Mouse (Mus musculus) c-Kit-positive CD71-positive TER-119-negative erythroid progenitor cells, embryonic 14.5 days (primary cell): ENCODE measurements around the gene Ntm.

Source experiments
- DNase-seq: peaks from one replicate; pipeline ENCODE4 v3.0.0-alpha.2; 2013; ENCODE audit warnings: low read depth

Gene Ntm

GRCm38 (mm10) chr9:29657761-29658465 lies 305.0 kb downstream of the Ntm start:
- DNase-seq: no peak

GRCm38 (mm10) chr9:29654885-29655284 lies 308.1 kb downstream of the Ntm start:
- no peak for DNase-seq

- DNase-seq: no peak
Observed at GRCm38 (mm10) chr9:29653678-29654235, 309.2 kb downstream of the Ntm start.

- DNase-seq: no peak
Observed at GRCm38 (mm10) chr9:29652854-29653253, 310.1 kb downstream of the Ntm start.

- no peak for DNase-seq
Observed at GRCm38 (mm10) chr9:29651856-29652255, 311.1 kb downstream of the Ntm start.

DNA sequence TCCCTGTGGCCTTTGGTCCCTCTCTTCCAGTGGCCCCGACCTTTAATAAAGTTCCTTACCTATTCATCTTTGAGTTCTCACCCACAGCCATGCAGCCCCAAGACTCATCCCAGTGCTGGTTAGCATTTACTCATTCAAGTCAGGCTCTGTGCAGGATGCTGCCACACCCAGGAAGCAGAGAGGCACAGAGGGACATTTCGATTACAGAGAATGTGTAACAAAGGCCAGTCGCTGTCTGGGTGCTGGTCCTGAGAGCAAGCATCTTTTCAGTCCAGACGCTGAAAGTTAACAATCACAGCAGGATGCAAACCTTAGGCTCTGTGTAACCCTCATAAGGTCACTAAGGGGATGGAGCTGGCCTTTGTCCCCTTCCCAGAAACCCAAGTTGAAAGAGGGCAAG lies 311.7 kb downstream of the Ntm start:
- DNase-seq: no peak

- DNase-seq: no peak
Observed at GRCm38 (mm10) chr9:29650679-29651078, 312.3 kb downstream of the Ntm start.

- DNase-seq: no peak
Observed at GRCm38 (mm10) chr9:29650266-29650665, 312.7 kb downstream of the Ntm start.

DNA sequence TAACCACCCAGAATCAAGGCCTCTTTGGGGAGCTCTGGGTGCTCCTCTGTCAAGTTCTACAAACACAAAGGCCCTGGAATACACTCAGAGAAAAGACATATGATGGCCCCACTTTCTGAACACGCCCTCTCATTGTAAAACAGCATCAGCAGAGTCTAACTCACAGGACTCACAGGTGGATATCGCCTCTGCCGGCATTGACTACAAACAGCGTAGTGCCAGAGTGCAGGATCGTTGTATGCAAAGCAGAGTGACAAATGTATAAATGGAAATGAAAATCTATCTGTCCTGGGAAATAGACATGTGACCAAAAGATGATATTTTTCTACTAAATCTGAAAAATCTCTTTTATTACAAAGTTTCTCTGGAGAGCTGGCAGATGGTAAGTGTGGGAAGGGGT lies 314.7 kb downstream of the Ntm start:
- no peak for DNase-seq

DNA sequence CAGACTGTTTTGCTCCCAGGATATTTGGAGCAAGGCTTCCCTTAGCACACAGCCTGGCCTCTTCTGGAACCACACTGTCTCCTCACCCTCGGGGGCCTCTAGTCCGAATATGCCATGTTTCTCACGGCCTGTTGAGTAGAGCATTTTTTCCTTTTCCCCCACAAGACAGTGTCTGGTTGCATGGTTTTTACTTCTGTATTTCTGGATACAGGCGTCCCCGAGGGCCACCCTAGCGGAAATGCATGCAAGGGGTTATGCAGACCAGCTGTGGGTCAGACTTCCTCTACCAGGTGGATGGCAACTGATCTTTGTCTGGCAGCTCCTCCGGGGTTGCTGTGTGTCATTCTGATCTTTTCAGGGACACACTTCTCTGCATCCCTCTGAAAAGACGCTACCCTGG lies 315.2 kb downstream of the Ntm start:
- DNase-seq: no peak

DNA sequence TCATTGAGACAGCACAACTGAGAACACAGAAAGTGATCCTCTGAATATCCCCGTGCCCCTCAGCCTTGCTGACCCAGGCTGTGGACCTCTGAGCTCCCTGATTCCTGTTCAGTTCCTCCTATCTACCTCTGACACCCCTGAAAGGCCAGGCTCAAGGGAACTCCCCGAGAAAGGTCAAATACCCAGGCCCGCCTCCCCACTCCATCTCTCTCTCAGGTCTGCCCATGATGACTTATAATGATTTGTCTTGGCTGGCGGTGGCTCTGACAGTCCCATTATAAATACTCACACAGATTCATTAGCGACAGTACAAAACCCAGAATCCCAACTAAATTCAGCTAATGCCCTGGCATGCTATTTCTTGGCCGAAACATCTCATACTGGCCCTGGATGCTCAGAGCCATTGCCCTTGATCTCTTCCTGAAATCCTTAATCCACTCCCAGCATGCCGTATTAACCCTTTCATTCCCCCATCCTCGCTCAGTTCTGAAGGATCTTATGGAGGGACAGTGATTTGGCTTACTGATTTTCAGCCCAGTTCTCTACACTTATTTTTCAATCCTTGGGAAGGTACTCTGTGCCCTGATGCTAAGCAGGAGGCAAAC lies 317.0 kb downstream of the Ntm start:
- DNase-seq: no peak

GRCm38 (mm10) chr9:29642997-29643657 lies 319.8 kb downstream of the Ntm start:
- no peak for DNase-seq

DNA sequence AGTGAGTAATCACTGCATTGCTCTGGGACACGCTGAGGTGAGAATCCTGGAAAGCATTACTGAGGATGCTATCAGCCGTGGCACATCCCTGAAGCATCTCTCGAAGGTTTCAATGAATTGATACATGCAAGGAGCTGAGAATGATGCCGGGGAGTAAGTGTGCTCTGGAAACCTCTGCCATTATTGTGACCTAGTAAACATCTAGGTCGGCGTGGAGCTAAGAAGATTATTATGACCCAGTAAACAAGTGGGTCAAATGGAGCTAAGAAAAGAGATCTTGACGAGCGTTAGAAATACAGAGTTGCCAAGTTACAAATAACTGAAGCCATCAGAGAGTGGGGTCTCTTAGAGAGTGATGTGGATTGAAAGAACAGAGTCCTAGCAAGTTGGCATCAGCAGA lies 325.6 kb downstream of the Ntm start:
- DNase-seq: no peak

DNA sequence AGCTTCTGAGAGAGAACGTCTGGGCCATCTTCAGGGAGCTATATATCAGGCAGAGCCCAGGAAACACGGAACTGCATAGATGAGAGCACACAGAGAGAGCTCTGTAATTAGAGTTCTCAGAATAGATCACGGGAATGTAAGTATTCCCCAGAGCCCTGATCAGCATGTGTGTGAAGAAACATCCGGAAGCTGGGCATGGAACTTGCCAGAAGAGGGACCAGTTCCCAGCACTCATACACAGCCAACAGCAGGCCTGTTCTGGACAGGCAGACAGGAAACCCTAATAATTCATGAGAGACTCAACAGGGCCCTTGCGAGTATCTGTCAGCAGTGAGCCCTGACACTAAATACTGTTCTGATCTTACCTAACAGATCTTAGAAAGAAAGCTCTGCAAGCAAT lies 345.8 kb downstream of the Ntm start:
- DNase-seq: no peak

DNA sequence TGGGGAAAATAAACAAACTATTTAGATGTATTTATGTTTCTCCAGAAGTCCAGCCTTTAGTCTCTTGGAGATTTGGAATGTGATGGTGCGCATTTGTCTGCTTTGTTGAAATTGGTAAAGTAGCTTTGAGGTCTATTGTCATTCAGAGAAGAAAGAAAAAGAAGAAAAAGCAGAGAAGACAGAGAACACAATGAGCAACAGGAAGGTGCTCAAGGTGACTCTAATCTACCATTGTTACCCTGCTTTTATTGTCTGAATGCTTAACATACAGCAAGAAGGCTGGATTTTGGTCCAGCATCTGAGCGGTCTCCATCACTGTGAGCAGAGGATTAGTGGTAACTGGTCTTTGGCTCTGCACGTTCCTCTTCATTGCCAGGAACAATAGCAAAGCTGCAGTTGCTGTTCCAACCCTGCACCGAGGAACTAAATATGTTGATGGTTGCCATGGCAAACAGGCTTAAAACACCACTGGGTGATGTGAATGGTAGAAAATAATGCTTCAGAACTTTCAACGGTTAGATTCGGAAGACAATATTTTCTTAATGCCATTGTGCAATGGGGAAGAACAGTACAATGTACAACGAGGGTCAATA lies 350.8 kb downstream of the Ntm start:
- DNase-seq: no peak

DNA sequence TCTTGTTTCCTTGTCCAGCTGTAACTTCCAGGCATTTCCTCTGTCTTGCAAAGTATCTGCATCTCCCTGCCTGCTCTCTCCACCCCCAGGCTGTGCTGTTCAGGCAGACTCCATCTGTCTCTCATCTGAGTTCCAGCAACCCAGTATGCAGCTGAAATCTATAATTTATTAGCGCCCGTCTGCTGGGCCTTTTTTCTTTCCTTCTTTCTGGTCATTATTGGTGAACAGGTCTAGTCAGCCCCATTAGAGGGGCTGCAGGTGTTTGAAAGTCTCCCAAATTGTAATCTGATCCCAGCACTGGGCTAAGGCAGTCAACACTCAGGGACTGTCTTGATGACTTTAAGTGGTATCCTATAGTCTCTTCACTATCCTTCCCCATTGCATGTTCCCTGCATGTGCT lies 352.1 kb downstream of the Ntm start:
- no peak for DNase-seq

GRCm38 (mm10) chr9:29597665-29598064 lies 365.3 kb downstream of the Ntm start:
- no peak for DNase-seq

- no peak for DNase-seq
Observed at GRCm38 (mm10) chr9:29595321-29595720, 367.6 kb downstream of the Ntm start.

DNA sequence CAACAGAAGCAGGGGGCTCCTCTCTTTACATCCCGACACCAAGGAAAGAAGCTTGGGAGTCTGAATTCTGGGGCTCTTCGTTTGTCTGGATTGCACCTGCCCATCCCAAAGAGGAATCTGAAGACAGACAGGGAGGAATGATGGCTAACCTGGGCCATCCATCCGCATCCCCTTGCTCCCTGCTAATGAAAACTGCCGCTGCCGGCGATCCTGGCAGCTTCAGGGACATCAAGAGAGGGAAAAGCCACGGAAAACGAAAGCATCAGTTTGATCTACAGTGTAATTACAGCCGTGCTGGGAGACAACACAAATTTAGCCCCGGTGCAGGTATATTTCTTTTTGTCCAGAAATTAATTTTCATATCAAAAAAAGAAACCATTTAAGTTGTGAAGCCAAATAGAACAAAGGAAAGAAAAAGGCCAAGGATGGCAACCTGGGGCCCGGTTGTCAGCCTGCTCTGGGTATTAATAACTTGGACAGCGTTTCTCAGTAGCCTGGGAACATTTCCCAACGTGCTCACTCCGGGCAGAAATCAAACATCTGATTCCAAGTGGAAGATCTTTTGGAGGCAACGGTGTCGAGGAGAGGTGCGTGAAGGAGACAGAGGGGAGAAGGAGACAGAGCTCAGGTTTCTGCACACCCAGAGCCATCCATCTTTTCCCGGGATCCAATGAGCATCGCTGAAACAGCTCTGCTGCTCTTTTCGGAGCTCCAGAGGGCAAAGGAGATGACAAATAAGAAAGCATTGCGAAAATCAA lies 368.2 kb downstream of the Ntm start:
- DNase-seq: no peak

GRCm38 (mm10) chr9:29587376-29587775 lies 375.6 kb downstream of the Ntm start:
- DNase-seq: no peak

- no peak for DNase-seq
Observed at GRCm38 (mm10) chr9:29586381-29586770, 376.6 kb downstream of the Ntm start.

DNA sequence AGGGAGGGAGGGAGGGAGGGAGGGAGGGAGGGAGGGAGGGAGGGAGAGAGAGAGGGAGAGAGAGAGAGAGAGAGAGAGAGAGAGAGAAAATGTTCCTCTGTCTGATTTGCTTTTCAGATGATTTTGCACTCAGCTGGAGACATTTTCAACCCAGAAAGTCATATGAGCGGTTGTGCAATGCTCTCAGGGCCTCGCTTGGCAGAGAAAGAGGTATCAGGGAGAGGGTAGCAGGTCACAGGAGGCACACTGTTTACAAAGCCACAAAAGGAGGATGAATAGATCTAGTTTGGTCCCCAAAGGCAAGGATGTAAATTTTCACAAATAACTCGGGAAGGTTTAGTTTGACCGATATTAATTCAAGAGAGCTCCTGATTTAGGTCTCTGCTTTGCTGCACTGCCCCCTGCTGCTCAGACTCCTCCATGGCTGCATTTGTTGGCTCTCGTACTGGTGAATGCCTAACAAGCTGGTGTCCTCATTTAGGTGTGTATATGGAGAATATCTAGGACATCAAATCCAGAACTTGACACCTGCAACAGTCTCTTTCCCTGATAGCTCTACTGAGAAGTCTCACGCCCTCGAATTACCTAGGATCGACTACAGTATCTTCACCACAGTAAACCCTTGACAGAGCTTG lies 377.1 kb downstream of the Ntm start:
- DNase-seq: no peak
